Mouse (Mus musculus): ENCODE data around the gene Casz1.

- TF ChIP-seq CTCF (IDR thresholded peaks at IDR 0.05) (no peak), EP300 (IDR thresholded peaks at IDR 0.05; ENCODE audit: insufficient read depth, low read depth, low read length) (peak; percentile 63; the same call in 1 of the 2 replicates), POLR2A (IDR thresholded peaks at IDR 0.05; ENCODE audit: insufficient read depth, low read depth, low read length) (peak; percentile 20; the same call in 1 of the 2 replicates)
These were observed 77.6 kb downstream of the Casz1 start for GRCm38 (mm10) chr4:148881838-148882237.

All from heart, adult 2 months (tissue).